Mouse (Mus musculus): Measurements from ENCODE around the gene Olr1.
"Not testable (repeated sequence)": the region's sequence is repeated elsewhere in the genome, so short reads cannot be mapped to it uniquely, and the experiment has no call there.

Gene Olr1

DNA sequence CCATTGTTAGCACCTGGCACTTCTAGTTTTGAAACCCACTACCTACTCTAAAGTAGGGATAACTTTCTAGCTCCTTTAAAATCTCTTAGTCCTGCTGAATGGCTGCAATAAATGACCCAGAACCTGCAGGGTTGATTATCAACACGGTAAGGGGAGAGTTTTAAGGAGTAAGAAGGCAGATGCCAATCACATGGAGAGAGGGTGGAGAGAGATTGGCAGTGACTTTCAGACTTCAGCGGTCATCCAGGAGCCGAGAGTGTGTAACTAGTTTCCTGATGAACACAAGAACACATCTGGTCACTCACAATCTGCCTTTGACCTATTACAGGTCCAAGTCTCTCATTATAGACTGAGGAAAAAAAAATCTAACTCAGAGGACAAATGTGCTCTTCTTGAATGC, 5.4 kb upstream of the Olr1 start, which contains the start of gene Tmem52b:
Gene Tmem52b (plus strand): TSS at position 189 of the 400 bp plus-strand sequence.
- DNase-seq (ENCODE audit: low read depth), result no peak

DNA sequence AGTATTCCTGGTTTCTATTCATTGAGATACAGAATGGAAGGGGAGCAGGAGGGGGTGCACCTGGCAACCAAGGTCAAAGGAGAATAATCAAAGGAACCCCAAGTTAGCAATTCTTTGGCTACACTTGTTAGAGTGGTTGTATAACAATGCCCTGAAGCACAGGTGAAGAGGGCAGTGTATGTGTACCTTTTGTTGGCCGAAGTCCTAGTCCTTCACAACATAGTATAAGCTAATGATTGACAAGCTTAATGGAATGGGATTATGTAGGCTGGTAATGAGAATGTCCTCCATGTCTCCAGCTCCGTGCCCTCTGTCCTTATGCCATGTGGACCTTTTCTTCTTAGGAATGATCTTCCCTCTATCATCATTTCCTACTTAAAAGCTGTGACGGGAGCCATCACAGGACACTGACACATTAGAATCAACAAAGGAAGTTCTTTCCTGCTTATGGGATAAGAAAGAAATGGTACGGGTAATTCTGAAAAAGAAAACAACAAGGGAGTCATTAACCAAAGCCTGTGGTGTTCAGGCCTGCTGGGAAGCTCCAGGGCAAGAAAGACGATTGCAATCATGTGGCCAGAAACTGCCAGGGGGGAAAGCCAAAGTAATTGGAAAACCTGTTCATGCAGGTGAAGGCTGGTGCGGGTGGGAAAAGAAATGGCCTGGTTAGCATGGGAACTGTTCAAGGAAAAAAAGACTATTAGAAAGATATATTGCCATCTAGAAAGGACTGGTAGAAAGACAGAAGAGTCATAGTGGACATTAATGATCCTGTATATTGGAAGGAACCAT, 3.4 kb upstream of the Olr1 start:
- no peak for DNase-seq (ENCODE audit: low read depth)

DNA sequence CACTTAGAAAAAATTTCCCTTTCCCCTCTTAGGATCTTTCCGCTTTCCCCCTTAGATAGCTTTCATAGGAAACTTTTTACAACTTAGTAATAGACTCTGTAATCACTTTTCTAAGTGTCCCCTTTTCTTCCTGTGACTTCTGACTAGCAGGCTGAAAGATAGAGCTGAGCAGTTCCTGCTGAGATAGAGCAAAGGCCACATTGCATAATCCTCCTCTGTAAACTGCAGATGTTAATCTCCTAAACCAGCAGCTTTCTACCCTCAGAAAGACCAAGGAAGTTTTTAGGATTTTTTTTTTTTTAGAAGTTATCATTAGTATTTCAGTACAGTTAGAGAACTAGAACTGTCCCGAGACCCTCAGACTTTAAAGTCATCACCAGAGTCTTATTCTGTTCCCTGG, 3.5 kb downstream of the Olr1 start:
- no peak for DNase-seq (ENCODE audit: low read depth)

DNA sequence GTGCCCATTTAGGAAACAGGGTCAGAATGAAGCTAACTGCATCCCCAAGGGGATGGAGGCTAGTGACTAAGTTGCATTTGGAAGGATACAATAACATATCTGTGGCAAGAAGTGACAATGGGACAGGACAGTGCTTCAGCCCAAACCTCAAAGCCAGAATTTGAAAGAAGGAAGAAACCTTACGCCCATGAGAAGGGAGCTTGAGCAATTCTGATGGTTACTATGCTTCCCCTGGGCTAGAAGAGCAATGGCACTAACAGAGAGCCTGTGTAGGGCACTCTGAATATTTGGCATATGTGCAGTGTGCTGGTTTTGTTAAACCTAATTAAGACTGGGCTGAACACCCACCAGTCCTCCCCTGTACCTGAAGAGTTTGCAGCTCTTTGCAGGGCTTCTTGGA, 7.4 kb downstream of the Olr1 start:
- not testable (repeated sequence) for DNase-seq (ENCODE audit: low read depth)

DNA sequence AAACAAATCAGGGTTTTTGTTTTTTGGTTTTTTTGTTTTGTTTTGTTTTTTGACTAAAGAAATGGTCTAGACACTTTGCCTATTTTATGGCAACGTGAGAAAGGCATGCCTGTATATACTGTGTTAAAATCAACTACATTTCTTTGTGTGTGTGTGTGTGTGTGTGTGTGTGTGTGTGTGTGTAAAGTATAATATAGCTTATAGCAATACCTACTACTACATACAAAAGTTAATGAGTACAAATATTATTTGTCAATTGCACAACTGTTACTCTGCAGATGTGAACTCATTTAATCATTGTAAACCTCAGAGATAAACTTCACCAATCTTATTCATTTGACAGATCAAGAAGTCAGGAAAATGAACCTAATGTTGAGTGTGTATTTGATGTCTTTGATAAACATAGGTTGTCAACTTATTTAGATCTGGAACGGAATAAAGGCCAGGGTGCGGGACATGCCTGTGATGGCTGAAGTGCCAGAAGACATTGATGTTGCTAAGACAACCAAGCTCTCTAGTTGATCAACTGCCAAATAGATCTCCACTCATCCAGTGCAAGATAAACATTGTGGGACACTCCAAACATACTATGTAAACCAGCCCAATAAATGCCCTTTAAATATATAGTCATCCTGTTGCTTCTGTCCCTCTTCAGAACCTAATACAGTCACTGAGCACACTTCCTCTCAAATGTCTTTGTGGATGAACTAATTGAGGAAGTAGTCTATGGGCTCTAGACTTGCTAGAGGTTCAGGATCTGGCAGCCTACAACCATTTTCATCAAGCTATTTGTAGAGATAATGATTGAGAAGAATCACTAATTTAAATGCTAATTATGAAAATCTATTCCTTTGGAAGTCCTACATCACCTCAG, 9.4 kb downstream of the Olr1 start:
- DNase-seq (ENCODE audit: low read depth), result no peak

- DNase-seq (ENCODE audit: low read depth), result no peak
Measured at GRCm38 (mm10) chr6:129494924-129495323, 12.0 kb downstream of the Olr1 start.

DNA sequence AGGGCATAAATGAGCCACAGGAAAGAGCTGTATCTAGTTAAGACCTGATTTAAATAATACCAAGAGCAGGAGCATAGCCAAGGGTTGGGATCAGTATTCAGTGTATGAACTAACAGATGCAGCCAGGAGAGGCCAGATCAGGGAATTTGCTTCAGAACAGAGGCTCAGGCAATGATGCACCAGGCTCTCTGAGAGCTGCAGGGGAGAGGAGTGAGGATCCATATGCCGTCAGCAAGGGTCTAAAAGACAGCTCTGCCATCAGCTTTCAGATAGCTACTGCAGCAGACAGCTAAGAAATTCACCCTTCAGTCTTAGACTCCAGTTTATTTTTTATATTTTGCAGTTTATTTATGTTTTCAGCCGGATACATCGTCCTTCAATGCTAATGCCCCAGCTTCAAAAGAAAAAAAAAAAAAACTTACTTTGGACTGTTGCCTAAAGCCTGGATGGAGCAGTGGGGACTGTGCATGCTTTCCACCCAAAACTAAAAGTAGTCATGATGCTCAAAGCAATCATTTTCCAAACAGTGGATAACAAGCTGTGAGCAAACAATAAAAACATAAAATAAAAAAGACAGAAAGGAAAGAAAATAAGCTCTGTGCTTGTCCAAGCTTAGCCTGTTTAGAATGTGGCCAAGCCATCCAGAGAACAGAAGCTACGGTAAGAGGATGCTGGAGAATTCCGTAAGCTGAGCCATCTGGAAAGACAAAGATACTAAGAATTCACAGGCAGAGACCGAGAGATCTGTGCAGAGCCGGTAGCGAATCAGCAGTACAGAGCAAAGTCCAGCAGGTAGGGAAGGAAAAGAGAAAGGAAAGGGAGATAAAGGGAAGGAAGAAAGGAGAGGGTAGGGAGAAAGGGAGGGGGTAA, 26.6 kb downstream of the Olr1 start:
- no peak for DNase-seq (ENCODE audit: low read depth)

GRCm38 (mm10) chr6:129476404-129477126, 30.4 kb downstream of the Olr1 start:
- DNase-seq (ENCODE audit: low read depth), result no peak

GRCm38 (mm10) chr6:129472627-129473026, 34.3 kb downstream of the Olr1 start:
- no peak for DNase-seq (ENCODE audit: low read depth)

GRCm38 (mm10) chr6:129471386-129471785, 35.6 kb downstream of the Olr1 start:
- DNase-seq (ENCODE audit: low read depth), result no peak

- no peak for DNase-seq (ENCODE audit: low read depth)
Measured at GRCm38 (mm10) chr6:129451411-129452039, 55.4 kb downstream of the Olr1 start, which contains the start of gene Clec1a. TSS of gene Clec1a (minus strand) at chr6:129452000.

- no peak for DNase-seq (ENCODE audit: low read depth)
Measured at GRCm38 (mm10) chr6:129449743-129450142, 57.2 kb downstream of the Olr1 start.

- no peak for DNase-seq (ENCODE audit: low read depth)
Measured at GRCm38 (mm10) chr6:129438033-129438432, 68.9 kb downstream of the Olr1 start.

DNA sequence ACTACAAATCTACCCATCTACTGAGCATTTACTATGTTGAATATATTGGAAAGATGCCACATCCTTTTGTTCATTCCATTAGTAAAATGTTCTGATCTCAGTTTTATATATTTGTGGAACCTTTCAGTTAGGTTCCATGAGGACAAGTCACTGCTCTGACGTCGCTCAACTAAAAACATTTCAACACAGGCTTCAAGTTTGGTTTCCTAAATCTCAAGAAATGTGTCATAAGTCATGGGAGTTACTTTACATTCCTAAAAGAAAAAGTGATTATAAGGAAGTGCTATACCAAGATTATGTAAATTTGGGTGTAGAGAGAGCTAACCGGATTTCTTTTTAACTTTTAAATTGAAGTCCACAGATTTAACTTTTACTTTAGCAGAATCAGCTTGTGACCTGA, 70.9 kb downstream of the Olr1 start:
- no peak for DNase-seq (ENCODE audit: low read depth)
